Mouse (Mus musculus): Measurements from ENCODE around the gene 2310057J18Rik. TPM values are rescaled to one million over a fixed set of nuclear protein-coding genes. Genes with fewer than 3 reads are reported as not detected.
A peak's percentile ranks its signal among the peaks of the same experiment; 100 is the strongest.
"Not testable (repeated sequence)": the region's sequence is repeated elsewhere in the genome, so short reads cannot be mapped to it uniquely, and the experiment has no call there.

2310057J18Rik gene
- total RNA-seq (2021): not detected

- DNase-seq: no peak
- intact Hi-C loops (cut with DNase I): no loop called here
These were observed at the start of gene 2310057J18Rik for GRCm38 (mm10) chr10:28986203-28986602. Gene 2310057J18Rik (minus strand): TSS chr10:28986303.

- DNase-seq; intact Hi-C loops (cut with DNase I): not testable (repeated sequence)
These were observed 43.9 kb upstream of the 2310057J18Rik start for GRCm38 (mm10) chr10:29029960-29030359.

GRCm38 (mm10) chr10:29019496-29020270 lies 33.6 kb upstream of the 2310057J18Rik start:
- DNase-seq: no peak
- intact Hi-C loops (cut with DNase I): no loop called here

GRCm38 (mm10) chr10:28997776-28998175 lies 11.7 kb upstream of the 2310057J18Rik start:
- no peak for DNase-seq
- intact Hi-C loops (cut with DNase I): no loop called here

GRCm38 (mm10) chr10:28988990-28989389 lies 2.9 kb upstream of the 2310057J18Rik start:
- intact Hi-C loops (cut with DNase I): no loop called here
- DNase-seq: no peak

- intact Hi-C loops (cut with DNase I): no loop called here
These were observed 17.9 kb downstream of the 2310057J18Rik start for GRCm38 (mm10) chr10:28968189-28968588.

GRCm38 (mm10) chr10:28955138-28955537 lies 31.0 kb downstream of the 2310057J18Rik start:
- peak; percentile 33 to 69 for DNase-seq
- intact Hi-C loops (cut with DNase I): loop anchor here (10.0 kb wide), 2 partner anchors 50 to 470 kb away; no protein-coding TSS in a partner anchor

More at GRCm38 (mm10) chr10:28968189-28968588, 17.9 kb downstream of the 2310057J18Rik start:
- DNase-seq: no peak

- intact Hi-C loops (cut with DNase I): loop anchor here (10.0 kb wide), 2 partner anchors 50 to 470 kb away; no protein-coding TSS in a partner anchor
- DNase-seq: no peak
These were observed 31.6 kb downstream of the 2310057J18Rik start for GRCm38 (mm10) chr10:28954515-28954914.

Other genes with a start within 250 kb of the 2310057J18Rik start
- gene Soga3, start 157.5 kb upstream of the 2310057J18Rik start, total RNA-seq (2021): not detected
- not detected for gene Gm49353, start 212.7 kb upstream of the 2310057J18Rik start, total RNA-seq (2021)
- under 1 TPM; 0.05 to 0.19 TPM for gene 9330159F19Rik, start 225.3 kb upstream of the 2310057J18Rik start, total RNA-seq (2021)